Mouse (Mus musculus): ENCODE measurements around the gene Nasp.

Gene Nasp

DNA sequence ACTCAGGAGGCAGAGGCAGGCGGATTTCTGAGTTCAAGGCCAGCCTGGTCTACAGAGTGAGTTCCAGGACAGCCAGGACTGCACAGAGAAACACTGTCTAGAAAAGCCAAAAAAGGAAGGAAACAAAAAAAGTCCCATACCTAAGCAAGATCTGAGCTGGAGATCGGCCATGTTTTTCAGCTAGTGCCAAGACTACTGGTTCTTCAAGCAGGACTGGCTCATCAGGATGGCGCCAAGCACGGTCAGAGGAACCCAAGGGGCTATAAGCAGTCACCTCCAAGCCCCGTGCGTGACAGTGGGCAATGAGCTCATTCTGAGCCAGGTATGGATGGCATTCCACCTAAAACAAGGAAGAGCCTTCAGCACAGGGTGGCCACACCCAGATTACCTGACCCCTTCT, 11.1 kb upstream of the Nasp start:
- in situ Hi-C loops (cut with MboI, MseI) = no loop called here

- in situ Hi-C loops (cut with MboI, MseI) = no loop called here
Measured at GRCm38 (mm10) chr4:116635197-116635596, 7.5 kb upstream of the Nasp start.

- in situ Hi-C loops (cut with MboI, MseI) = no loop called here
Measured at GRCm38 (mm10) chr4:116627359-116627716, 403 bp downstream of the Nasp start.

DNA sequence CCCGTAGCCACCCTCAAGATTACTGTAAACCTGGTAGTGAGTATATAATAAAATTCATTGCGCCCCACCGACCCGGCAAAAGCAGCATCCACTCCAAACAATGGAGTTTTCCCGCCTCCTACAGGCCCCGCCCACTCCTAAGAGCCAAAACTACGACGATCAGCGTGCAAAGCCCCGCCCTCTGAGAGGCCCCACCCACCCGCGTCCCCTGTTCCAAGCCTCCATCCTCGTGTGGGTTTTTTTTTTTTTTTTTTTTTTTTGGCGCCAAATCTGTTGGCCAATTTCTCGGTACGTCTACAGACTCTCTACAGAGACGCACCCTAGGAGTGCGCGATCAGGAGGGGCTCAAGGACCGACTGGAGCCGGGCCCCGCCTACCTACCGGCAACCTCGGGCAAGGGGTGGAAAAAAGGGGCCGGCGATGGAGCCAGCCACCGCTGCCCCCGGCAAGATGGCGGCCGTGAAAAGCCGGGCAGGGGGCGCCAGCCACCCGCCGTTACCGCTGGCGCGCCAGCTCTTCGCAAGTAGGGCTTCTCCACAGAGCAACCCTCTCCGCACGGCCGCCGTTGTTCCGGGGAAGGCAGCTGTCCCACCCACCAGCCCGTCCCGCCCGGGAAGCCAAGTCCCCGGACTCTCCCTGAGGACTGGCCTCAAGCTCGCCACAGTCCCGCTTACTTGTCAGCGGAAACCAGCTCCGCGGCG, 933 bp downstream of the Nasp start:
- in situ Hi-C loops (cut with MboI, MseI) = no loop called here

DNA sequence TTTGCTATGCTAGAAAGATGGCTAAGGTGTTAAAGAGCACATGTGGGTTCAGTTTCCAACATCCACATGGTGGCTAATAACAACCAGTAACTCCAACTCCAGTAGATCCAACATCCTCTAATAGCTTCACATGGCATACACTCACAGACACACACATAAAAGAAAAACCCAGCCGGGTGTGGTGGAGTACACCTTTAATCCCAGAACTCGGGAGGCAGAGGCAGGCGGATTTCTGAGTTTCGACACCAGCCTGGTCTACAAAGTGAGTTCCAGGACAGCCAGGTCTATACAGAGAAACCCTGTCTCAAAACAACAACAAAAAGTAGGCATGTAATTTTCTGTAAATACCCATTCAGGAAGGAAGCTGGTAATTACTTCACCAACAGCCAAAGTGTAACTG, 2.9 kb downstream of the Nasp start:
- in situ Hi-C loops (cut with MboI, MseI) = no loop called here

GRCm38 (mm10) chr4:116615237-116615636, 12.5 kb downstream of the Nasp start:
- in situ Hi-C loops (cut with MboI, MseI) = no loop called here

- in situ Hi-C loops (cut with MboI, MseI) = no loop called here
Measured at GRCm38 (mm10) chr4:116612621-116613020, 15.1 kb downstream of the Nasp start.

GRCm38 (mm10) chr4:116596978-116597881, 30.5 kb downstream of the Nasp start:
- in situ Hi-C loops (cut with MboI, MseI) = loop anchor here in 1 of 2 experiments (5.0 kb wide), 1 partner anchor 35 kb away; no protein-coding TSS in a partner anchor

- in situ Hi-C loops (cut with MboI, MseI) = loop anchor here in 1 of 2 experiments (5.0 kb wide), 1 partner anchor 34 kb away; no protein-coding TSS in a partner anchor
Measured at GRCm38 (mm10) chr4:116596379-116596778, 31.4 kb downstream of the Nasp start, which contains the start of gene Ccdc17. Ccdc17 (plus strand) TSS chr4:116596654.

GRCm38 (mm10) chr4:116595793-116596192, 31.9 kb downstream of the Nasp start:
- in situ Hi-C loops (cut with MboI, MseI) = loop anchor here in 1 of 2 experiments (5.0 kb wide), 1 partner anchor 33 kb away; no protein-coding TSS in a partner anchor

DNA sequence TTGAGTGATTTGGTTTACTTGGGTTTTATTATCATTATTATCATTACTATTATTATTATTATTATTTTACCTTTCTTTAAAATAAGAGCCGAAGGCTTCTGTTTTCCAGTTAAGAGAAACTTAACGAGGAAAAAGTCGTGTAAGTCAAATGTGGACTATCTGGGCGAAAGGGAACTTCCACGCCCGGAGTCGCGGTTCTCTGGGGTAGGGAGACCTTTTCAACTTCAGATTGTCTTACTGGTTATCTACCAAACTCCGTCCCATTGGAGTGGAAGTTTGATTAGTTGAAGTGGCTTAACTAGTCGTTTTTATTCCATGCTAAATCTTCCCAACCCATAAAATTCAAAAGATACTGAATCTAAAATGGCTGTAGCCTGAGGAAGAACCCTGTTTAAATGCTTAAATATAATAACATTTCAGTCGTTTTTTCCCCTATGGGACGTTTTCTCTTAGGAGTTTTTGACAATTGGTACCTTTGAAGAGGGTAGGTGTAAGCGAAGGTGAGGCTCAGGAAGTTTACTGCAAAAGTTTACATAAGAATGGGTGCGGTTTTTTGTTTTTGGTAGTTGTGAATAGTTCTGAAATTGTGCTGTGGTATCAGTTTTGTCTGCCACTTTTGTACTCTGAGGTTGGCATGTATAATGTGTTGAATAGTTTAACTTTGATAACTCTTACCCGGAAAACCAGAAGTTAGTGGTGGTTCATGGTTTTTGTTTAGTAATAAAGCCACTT, 69.4 kb downstream of the Nasp start:
- in situ Hi-C loops (cut with MboI, MseI) = no loop called here

DNA sequence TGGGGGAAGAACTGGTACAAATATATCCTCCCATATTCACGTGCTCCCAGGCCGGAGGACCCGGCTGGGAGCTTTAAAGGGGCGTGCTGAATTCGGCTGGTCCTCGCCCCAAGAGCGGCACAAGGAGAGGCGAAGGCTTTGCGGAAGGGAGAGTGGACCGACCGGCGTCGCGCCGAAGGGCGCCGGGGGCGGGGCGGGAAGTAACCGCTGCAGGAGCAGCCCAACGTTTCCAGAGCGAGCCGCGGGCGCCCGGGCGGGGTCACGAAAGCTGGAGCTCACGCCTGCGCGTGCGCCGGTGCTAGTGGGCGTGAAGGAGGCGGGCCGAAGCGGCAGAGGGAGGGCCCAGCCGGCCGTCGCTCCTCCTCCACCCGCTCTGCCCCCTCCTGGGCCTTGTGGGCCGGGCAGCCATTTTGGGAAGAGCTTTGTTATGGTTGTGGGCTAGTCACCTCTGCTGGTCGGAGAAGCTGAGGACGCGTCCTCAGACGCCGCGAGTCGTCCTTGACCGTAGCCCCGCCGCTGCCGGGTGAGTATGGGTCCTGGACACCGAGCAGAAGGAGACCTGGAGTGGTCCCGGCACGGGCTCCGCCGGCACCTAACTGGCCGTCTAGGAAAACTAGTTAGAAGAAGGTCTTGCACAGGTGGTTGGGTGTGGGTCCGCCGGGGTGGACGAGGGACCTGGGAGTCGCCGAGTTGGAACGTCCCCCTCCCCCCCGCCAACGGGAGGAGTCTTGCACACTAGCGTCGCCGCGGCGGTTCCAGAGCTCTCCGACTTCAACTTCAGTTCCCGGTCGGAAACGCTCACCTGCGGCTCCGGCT, 70.2 kb downstream of the Nasp start, which contains the start of gene Gpbp1l1:
Gene Gpbp1l1, plus strand, starts transcription at position 353 of the 816 bp plus-strand sequence.
- in situ Hi-C loops (cut with MboI, MseI) = no loop called here

- in situ Hi-C loops (cut with MboI, MseI) = no loop called here
Measured at GRCm38 (mm10) chr4:116556561-116557305, 71.0 kb downstream of the Nasp start.

DNA sequence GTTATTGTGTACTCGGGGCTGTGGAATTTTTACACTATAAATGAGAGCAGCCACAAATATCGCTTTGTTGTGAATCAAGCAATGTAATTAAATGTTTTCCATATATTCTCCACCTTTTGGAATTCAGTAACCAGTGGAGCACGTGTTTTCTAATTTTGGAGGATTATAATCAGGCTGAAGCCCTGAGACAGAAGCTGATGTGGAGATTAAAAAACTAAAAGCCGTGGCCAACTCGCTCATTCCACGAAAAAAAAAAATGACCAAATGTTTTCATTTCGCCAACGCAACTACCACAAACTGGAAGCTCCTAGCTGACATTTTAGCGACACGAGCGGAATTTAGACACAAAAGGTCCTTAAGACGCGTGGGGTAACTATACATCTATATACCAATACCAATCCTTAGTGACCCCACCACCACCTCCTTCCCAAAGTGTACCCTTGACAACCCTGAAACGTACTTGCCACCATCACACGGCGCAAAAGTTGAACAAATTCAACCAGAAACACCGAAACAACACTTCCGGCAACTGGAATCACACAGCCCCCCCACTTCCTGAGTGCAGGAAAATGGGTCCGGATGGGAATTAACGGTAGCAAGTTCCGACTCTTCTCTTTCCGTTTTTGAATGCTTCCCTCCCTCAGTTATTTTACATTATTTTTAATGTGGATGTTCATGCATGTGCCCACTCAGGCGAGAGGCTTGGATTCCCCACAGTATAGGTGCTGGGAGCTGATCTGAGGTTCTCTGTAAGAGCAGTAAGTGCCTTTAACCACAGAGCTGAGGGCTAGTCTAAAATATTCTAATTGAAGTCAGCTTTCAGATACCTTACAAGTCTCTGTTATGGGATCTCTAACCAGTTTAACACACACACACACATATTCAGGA, 72.1 kb downstream of the Nasp start, which contains the start of gene Tmem69:
Gene Tmem69, minus strand, starts transcription at position 524 of the 888 bp plus-strand sequence.
- in situ Hi-C loops (cut with MboI, MseI) = no loop called here

DNA sequence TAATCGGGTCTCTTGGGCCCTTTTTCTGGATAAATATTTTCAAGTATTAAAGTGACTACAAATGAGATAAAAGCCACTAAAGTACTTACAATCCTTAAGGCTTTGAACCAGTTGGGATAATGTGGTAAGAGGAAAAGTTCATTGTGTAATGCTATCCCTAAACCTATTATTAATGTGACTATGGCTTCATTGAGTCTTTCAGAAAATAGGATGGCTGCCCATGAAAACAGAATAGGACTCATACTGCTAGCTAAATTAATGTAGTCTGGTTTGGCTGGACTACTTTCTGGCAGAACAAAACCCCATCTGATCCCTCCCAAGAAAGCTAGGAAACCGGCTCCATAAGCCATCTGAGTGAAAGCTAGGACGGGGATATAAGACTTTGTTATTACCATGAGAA, 74.7 kb downstream of the Nasp start:
- in situ Hi-C loops (cut with MboI, MseI) = no loop called here
